Mouse (Mus musculus) frontal cortex, adult 2 months (tissue): ENCODE results near the gene Ttll9. TPM values are rescaled to one million over a fixed set of nuclear protein-coding genes. Genes with fewer than 3 reads are reported as not detected.

Source experiments
- DNase-seq, 2 experiments: peaks; one replicate each; pipeline ENCODE4 v3.0.0; 2022; ENCODE audit warnings: low spot score in 1 of 2; ENCODE audit errors: extremely low spot score in 1 of 2
- polyA plus RNA-seq: library from polyadenylated mRNA; depleted of rRNA; stranded (reverse); fragments of >200 nt; gene quantifications from 2 replicates; pipeline ENCODE4 v1.2.3, GENCODE M21; 2012; rRNA removed

Gene Ttll9
- polyA plus RNA-seq, 1 experiment, result 1.9 TPM

DNA sequence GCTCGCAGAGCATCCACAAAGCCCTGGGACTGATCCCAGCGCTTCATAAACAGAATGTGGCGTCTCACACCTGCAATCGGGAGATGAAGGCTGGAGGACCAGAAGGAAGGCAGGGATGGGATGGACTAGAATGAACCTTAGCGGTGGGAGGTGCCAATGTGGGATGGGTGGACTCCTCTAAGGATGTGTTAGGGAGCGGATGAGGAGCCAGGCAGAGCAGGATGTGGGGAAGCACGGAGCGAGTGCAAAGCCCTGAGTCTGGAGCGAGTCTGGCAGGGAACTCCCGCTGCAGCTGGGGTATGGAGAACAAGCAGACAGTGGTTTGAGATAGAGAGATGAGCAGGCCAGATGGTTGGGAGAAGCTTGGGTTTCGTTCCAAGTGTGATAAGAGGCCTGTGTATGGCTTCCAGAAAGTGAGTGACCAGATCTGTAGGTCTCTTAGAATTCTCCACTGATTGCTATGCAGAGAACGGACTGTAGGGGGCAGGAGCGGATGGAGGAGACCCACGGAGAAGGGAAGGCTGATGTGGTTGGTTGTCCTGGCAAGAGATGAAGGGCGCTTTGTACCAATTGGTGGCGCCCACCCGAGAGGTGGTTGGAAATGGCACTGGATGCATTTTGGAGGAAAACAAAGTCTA lies 85.7 kb downstream of the Ttll9 start:
- DNase-seq, result peak; percentile 39 to 85

- peak; percentile 30 to 80 for DNase-seq
Observed at GRCm38 (mm10) chr2:153049288-153049996, 87.2 kb downstream of the Ttll9 start.

GRCm38 (mm10) chr2:153049997-153050358 lies 87.7 kb downstream of the Ttll9 start:
- no peak for DNase-seq

- no peak for DNase-seq
Observed at GRCm38 (mm10) chr2:153051095-153051494, 88.8 kb downstream of the Ttll9 start.

GRCm38 (mm10) chr2:153051537-153051936 lies 89.3 kb downstream of the Ttll9 start:
- no peak for DNase-seq

- DNase-seq, result no peak
Observed at GRCm38 (mm10) chr2:153052700-153053351, 90.5 kb downstream of the Ttll9 start.

DNA sequence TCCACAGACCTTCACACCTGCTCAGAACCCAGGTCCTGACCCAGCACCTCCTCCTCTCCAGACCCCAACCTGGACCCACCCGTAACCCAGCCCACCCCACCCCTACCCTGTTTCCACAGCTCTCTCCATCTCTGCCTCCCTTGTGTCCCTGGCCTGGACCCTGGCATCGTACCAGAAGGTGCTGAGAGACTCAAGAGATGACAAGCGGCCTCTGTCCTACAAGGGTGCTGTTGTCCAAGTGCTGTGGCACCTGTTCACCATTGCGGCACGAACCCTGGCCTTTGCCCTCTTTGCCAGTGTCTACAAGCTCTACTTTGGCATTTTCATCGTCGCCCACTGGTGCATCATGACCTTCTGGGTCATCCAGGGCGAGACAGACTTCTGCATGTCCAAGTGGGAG lies 91.6 kb downstream of the Ttll9 start:
- no peak for DNase-seq

GRCm38 (mm10) chr2:153055270-153055920 lies 93.1 kb downstream of the Ttll9 start:
- no peak for DNase-seq

Other genes starting within 250 kb of the Ttll9 start
- 81.5 and 93.8 TPM in 2 replicates for gene Id1, start 226.2 kb upstream of the Ttll9 start, polyA plus RNA-seq
- 6.9 and 7.6 TPM in 2 replicates for gene Cox4i2, start 208.3 kb upstream of the Ttll9 start, polyA plus RNA-seq
- 91.7 and 91.8 TPM in 2 replicates for gene Bcl2l1, start 130.8 kb upstream of the Ttll9 start, polyA plus RNA-seq
- gene Tpx2, start 114.5 kb upstream of the Ttll9 start, polyA plus RNA-seq, result 1.6 and 1.7 TPM in 2 replicates
- gene Mylk2, start 51.1 kb upstream of the Ttll9 start, polyA plus RNA-seq, result not detected in 2 replicates
- 1.1 and 1.5 TPM in 2 replicates for gene Foxs1, start 29.3 kb upstream of the Ttll9 start, polyA plus RNA-seq
- 30.1 and 34.9 TPM in 2 replicates for gene Dusp15, start 10.8 kb upstream of the Ttll9 start, polyA plus RNA-seq
- gene Pdrg1, start 52.9 kb downstream of the Ttll9 start, polyA plus RNA-seq, result 86.3 and 86.6 TPM in 2 replicates
- gene Xkr7, start 69.4 kb downstream of the Ttll9 start, polyA plus RNA-seq, result 1.5 and 1.8 TPM in 2 replicates
- 12.2 and 16.4 TPM in 2 replicates for gene Ccm2l, start 103.5 kb downstream of the Ttll9 start, polyA plus RNA-seq
- gene Hck, start 146.0 kb downstream of the Ttll9 start, polyA plus RNA-seq, result 2.2 and 2.9 TPM in 2 replicates
- gene Tm9sf4, start 198.8 kb downstream of the Ttll9 start, polyA plus RNA-seq, result 69.2 and 70.6 TPM in 2 replicates